Mouse (Mus musculus): Measurements from ENCODE around the gene Spint4.

- TF ChIP-seq CTCF (IDR thresholded peaks at IDR 0.05; ENCODE audit: extremely low read depth, insufficient read depth, low read length) (no peak), POLR2A (IDR thresholded peaks at IDR 0.05; ENCODE audit: extremely low read depth, insufficient read depth, low read length) (no peak)
Observed at GRCm38 (mm10) chr2:164733259-164733658, 35.0 kb downstream of the Spint4 start.
